Mouse (Mus musculus) small intestine, adult 2 months (tissue): ENCODE measurements around the gene Fggy.

Experiments
- CTCF ChIP-seq: fragments of 200-500 bp; IDR thresholded peaks from 2 replicates; pipeline ENCODE4 v1.5.1; 2012; ENCODE audit warnings: low read depth, mild to moderate bottlenecking, control low read depth, inconsistent platforms, low read length, moderate library complexity, mixed read lengths; ENCODE audit not compliant: insufficient replicate concordance, insufficient read length; ENCODE audit errors: extremely low read depth
- POLR2A ChIP-seq: fragments of 200-500 bp; IDR thresholded peaks from 2 replicates; pipeline ENCODE4 v1.6.1; 2012; ENCODE audit warnings: low read depth, mild to moderate bottlenecking, control low read depth, inconsistent platforms, low read length, moderate library complexity

DNA sequence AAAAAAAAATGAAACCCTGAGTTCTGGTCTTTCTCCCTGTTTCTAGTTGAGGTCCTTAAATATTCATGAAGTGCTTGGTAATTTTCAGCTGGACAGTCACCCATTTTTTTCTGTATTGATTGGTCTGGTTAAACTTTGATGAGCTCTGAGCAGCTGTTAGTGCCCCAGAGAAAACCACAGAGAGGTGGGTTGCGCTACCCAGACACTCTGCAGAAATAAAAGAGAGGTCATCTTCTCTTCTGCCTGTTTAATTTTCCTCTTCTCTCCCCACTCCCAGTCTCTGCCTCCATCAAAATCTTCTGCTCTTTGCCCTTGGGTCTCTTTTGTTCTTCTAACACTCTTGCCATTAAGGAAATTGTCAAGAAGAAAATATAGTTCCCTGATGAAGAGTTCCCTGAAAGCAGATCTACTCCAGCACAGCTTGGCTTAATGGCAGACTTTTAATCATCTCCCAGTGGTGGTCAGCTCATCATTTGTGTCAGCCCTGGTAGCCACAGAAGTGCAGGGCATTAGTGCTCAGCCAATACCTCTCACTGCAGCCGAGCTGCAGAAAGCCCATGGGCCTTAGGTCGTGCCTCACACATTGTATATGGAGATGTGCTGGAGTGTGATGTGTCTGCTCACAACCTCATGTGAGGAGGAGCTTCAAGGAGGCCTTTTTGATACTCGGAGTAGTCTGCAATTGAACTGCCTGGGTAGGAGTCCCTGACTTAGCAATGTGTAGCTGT lies 29.1 kb downstream of the Fggy start:
- TF ChIP-seq CTCF = no peak
- no peak for TF ChIP-seq POLR2A
